11 mouse cellular contexts compared by ENCODE assay signal in genomic region chr2:48767778-48768177, GRCm38 (mm10). TPM values are rescaled to one million over a fixed set of nuclear protein-coding genes. Genes with fewer than 3 reads are reported as not detected.
DNase-seq lines count a peak whose midpoint lies in the region; TF ChIP-seq lines count a peak whose summit lies in the region.
"Had no signal": no experiment of that assay in that cellular context is flagged by ENCODE, and none has a peak within 500 bp of the region (broad histone marks: within the 10 kb centered on the region; RNA-seq: fewer than 3 reads in every experiment).

No protein-coding gene starts in this region.

- no peak for TF ChIP-seq CTCF in layer of hippocampus, adult 2 months (conservative IDR thresholded peaks at IDR 0.05)

- no peak overlapping the region for H3K27ac ChIP-seq in layer of hippocampus, adult 2 months
- H3K27ac ChIP-seq: hindbrain, postnatal 0 days; limb, embryonic 12.5 days had no signal

- peak; percentile 2 to 11 for DNase-seq in layer of hippocampus, adult 2 months (ENCODE audit: low spot score in 2 of 2)
- no peak for DNase-seq in layer of hippocampus, adult 8-10 months (ENCODE audit: low spot score in 2 of 2)
- DNase-seq in 416B (ENCODE audit: low read depth) (peak; percentile 15), adipocyte (ENCODE audit: low spot score) (peak; percentile 40)
- peak; percentile 15 to 76 for DNase-seq in left cerebral cortex, postnatal 25 days (ENCODE audit: low spot score in 2 of 2)
- no peak for DNase-seq in cerebellum, adult 8-10 months
- DNase-seq in kidney, adult 8-10 months, result no peak
- DNase-seq: heart, adult 11 months had no signal

- no peak overlapping the region for H3K4me3 ChIP-seq in layer of hippocampus, adult 2 months
- H3K4me3 ChIP-seq: limb, embryonic 12.5 days; myocyte had no signal

- intact Hi-C loops in left cerebral cortex, postnatal 25 days (cut with DNase I), result no loop called here

RNA-seq across cellular contexts. Expression of gene Acvr2a, which starts 46.1 kb away (rescaled TPM):
- total RNA-seq in layer of hippocampus, adult 2 months (2021), result 10 to 100 TPM; 39.3 to 40.1 TPM
- total RNA-seq in layer of hippocampus, adult 8-10 months (2022), result 10 to 100 TPM; 38.9 to 43.5 (median 42.0) TPM
- total RNA-seq in left cerebral cortex, postnatal 25 days (2021), result 10 to 100 TPM; 48.3 to 52.5 TPM

Comparison
In these comparisons a context has a peak if more than half of its experiments do, and no peak if none do; other contexts are left out.
1. DNase-seq: peak in layer of hippocampus, adult 2 months (2 of 2), 416B (single experiment), adipocyte (single experiment) and left cerebral cortex, postnatal 25 days (2 of 2); none in layer of hippocampus, adult 8-10 months (0 of 2), cerebellum, adult 8-10 months (single experiment) and kidney, adult 8-10 months (0 of 2).